Mouse (Mus musculus) monocyte, adult 2 months (primary cell): ENCODE results near the gene Tpbgl.

Source experiments
- DNase-seq, 2 experiments: peaks; one replicate each; pipeline ENCODE4 v3.0.0; 2022; ENCODE audit warnings: low spot score in 2 of 2, low read depth in 1 of 2

Tpbgl gene

GRCm38 (mm10) chr7:99644701-99645100 is 17.8 kb upstream of the Tpbgl start:
- no peak for DNase-seq

DNA sequence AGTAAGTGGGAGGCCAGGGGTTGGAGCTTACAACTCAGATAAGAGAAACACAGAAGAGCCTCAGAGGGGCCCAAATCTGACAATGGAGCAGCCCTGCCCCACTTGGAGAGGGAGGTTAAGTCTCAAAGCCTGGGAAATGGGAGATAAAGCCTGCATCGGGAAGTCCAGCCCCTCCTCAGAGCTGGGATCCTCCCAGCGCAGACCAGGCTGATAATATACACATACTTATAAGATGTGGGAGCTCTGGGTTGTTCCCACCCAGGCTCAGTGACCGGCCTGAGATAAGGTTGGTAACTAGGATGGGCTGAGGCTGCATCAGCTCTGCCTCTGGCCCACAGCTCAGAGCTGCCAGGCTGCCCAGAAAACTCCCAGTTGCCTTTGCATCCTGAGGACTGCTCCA is 15.2 kb upstream of the Tpbgl start:
- DNase-seq = no peak

DNA sequence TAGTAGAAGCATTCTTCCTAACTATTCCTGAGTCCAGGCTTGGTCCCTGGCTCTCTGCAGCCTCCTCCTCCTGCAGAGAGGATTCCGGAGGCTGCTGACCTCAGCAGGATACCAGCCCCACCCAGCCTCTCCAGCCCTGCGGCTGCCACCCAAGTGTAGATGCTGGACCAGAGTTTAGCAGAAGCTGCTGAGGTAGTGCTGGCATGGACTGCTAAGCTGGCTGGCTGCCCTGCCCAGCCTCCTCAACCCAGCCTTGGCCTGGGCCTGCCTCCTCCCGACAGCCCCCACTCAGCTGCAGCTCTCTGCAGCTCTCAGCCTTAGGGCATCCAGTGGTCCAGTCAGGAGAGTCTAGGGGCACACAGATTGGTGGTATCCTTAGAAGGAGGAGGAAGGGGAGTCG is 14.3 kb upstream of the Tpbgl start:
- no peak for DNase-seq

GRCm38 (mm10) chr7:99633966-99634665 is 7.2 kb upstream of the Tpbgl start:
- no peak for DNase-seq

- no peak for DNase-seq
These were observed 5.4 kb upstream of the Tpbgl start for GRCm38 (mm10) chr7:99632286-99632685.

GRCm38 (mm10) chr7:99627366-99627765 is 463 bp upstream of the Tpbgl start:
- no peak for DNase-seq

DNA sequence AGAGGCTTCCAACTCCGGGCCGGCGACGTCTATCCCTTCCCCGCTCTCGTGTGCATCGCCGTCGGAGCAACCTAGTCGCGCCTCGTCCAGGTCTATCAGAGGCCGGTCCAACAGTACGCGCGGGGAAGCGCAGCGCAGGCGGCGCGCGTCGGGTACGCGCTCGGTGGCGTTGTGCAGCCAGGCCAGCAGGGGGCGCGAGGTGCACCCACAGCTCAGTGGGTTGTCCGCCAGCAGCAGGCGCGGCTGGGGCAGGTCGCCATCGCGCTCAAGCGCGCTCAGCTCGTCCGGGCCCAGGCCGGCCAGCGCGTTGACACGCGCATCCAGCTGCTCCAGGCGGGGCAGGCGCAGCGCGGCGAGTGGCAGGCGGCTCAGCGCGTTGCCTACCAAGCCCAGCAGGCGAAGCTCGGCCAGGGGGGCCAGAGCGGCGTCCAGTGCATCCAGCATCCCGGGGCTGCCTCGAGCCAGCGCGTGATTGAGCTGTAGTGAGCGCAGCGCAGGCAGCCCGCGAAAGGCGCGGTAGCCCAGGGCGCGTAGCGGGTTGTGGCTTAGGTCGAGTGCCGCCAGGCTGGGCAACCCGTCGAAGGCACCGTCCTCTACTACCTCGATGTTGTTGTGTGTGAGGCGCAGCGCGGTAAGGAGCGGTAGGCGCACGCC is 1.1 kb downstream of the Tpbgl start:
- DNase-seq = peak; percentile 12 to 66

GRCm38 (mm10) chr7:99618860-99619259 is 8.0 kb downstream of the Tpbgl start:
- DNase-seq = no peak

- no peak for DNase-seq
These were observed 8.6 kb downstream of the Tpbgl start for GRCm38 (mm10) chr7:99618264-99618663.

DNA sequence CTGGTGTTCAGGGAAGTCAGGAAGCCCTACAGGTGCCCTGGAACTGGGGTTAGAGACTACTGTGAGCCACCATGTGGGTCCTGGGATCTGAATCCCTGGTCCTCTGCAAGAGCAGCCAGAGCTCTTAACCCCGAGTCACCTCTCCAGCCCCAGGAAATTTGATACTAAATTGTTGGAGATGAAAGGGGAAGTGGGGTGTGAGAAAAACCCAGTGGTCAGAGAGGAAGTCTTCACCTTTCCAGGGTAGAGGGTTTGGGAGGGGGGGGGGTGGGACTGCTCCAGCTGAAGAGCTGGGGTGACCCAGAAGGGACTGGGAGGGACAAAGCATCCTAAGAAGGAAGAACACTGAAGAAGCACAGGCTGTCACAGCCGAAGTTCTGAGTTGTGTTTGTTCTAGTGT is 19.3 kb downstream of the Tpbgl start:
- no peak for DNase-seq

GRCm38 (mm10) chr7:99606766-99607165 is 20.1 kb downstream of the Tpbgl start:
- no peak for DNase-seq

DNA sequence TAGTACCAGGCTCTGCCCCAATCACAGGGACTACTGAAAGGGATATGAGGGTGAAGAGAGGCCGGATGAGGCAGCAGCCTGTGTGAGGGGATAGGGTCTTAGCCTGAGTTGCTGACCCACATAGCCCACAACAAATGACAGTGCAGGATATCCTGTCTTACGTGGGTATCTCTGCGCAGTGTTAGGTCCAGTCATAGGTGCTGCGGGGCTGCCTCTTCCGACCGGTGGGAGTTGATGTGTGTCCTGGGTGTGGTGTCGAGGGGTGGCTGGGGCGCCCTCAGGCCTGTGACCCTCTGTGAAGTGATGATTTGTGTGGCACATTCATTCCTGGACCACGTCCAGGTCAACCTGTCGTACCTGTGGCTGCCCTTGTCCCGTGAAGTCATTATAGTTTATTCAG is 20.6 kb downstream of the Tpbgl start:
- no peak for DNase-seq

GRCm38 (mm10) chr7:99605058-99605457 is 21.8 kb downstream of the Tpbgl start:
- no peak for DNase-seq

DNA sequence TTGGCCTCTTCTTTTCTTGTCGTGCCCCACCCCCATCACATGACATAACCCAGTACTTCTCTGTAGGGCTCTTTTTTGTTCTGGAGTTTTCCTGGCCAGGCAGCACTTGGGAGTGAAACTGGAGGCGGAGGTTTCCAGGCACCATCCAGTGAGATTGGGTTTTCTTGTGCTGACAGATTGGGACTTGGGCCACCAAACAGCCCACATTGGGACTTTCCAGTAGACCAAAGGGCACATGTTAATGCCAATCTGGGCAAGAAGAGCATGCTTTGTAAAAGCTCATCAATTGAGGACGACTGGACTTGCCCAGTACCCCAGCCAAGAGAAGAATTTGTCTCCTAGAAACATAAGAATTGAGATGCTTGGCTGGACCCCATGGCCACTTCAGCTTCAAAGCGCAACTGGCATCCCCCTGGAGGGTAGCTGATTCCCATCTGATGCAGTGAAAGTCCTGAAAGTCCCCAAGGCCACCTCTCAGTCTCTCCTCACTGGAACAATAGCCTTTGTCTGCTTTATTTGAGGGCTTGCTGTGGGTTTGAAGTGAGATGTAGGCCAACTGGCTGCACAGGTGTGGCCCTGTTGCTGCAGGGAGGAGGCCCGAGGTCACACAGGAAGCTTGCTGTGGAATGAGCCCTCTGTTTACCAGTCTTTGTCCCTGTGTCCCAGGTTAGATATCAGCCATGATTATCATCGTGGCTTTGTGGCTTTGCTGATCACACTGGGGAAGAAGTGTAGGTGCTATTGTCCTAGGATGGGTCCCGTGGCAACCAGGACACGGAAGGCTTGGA is 22.8 kb downstream of the Tpbgl start:
- no peak for DNase-seq

- no peak for DNase-seq
These were observed 28.2 kb downstream of the Tpbgl start for GRCm38 (mm10) chr7:99598722-99599121.

- DNase-seq = no peak
These were observed 32.8 kb downstream of the Tpbgl start for GRCm38 (mm10) chr7:99593868-99594803.

DNA sequence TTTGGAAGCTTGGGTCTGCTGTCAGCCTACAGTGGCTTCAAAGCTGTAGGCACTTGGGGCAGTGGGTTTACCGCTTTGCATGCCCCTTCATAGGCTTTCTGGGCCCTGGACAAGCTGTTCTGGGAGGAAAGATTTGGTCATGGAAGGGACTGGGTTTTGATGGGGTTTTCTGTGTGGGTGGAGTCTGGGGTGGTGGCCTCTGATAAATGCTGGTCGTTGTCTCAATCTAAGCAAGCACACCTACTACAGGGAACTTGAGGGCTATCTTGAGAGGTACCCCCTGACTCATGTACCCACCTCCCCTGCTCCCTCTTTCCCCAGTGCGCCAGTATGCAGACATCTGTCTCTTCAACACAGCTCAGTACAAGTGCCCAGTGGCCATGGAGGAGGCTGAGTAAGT is 34.2 kb downstream of the Tpbgl start:
- no peak for DNase-seq

- DNase-seq = no peak
These were observed 36.3 kb downstream of the Tpbgl start for GRCm38 (mm10) chr7:99590646-99591045.

GRCm38 (mm10) chr7:99590064-99590463 is 36.8 kb downstream of the Tpbgl start:
- DNase-seq = peak in 1 of 2 experiments; percentile 23

GRCm38 (mm10) chr7:99585976-99586375 is 40.9 kb downstream of the Tpbgl start:
- no peak for DNase-seq

DNA sequence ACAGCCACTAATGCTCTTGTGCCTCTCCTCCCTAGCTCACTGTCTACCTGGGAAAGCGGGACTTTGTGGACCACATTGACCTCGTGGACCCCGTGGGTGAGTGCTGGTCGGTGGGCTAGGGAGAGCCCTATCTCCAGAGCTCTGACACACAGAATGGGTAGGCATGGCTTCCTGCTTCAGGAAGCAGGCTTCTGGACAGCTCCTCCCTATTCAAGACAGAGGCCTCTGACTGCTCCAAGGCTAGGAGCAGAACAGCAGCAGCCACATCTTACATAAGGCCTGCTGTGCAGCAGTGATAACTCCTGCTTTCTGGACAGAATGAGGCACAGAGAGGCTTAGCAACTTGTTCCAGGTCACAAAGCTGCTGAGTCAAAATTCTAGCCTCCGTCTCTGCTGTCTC is 43.3 kb downstream of the Tpbgl start:
- no peak for DNase-seq
